Mouse (Mus musculus) lung, adult 2 months (tissue): ENCODE results near the gene Hpn. TPM values are rescaled to one million over a fixed set of nuclear protein-coding genes. Genes with fewer than 3 reads are reported as not detected.

Experiments
- DNase-seq: peaks from one replicate; pipeline ENCODE4 v3.0.0; 2022
- H3K4me1 ChIP-seq: fragments of 200-500 bp; 2 replicates; pipeline ENCODE4 v1.6.1; 2011; ENCODE audit warnings: low read length; ENCODE audit not compliant: control insufficient read depth, insufficient read depth
- H3K4me3 ChIP-seq: fragments of 200-500 bp; replicated peaks from 2 replicates; pipeline ENCODE3; 2011; ENCODE audit warnings: low read depth, mild to moderate bottlenecking, control low read depth, low read length; ENCODE audit errors: extremely low read depth
- CTCF ChIP-seq: fragments of 200-500 bp; IDR thresholded peaks from 2 replicates; pipeline ENCODE4 v1.5.1; 2011; ENCODE audit warnings: mild to moderate bottlenecking, low read length, control low read depth; ENCODE audit not compliant: insufficient read depth
- POLR2A ChIP-seq: fragments of 200-500 bp; IDR thresholded peaks from 2 replicates; pipeline ENCODE4 v1.6.1; 2011; ENCODE audit warnings: low read depth, mild to moderate bottlenecking, control low read depth, low read length, borderline replicate concordance; ENCODE audit errors: extremely low read depth
- WGBS: fragments of 180-500 bp; shearing (Covaris S2); methylation state at CpG from one replicate; pipeline ENCODE4 v1.1.7; 2018; 5-methylcytosine and 5-hydroxymethylcytosine counted together
- polyA plus RNA-seq: library from polyadenylated mRNA; depleted of rRNA; stranded (reverse); fragments of >200 nt; gene quantifications from 2 replicates; pipeline ENCODE4 v1.2.3, GENCODE M21; 2012; rRNA removed

Gene Hpn
- polyA plus RNA-seq = 30.1 and 34.5 TPM in 2 replicates

- Histone ChIP-seq H3K4me3 (no peak within 1 kb of the TSS), H3K4me1 (peaks cover 6% of the 10 kb centered on the region; the same call in 1 of the 2 replicates)
- TF ChIP-seq CTCF (no peak), POLR2A (no peak; the same call in 1 of the 2 replicates)
- 38% methylated on average over 14 of the region's 15 CpGs for WGBS
- no peak for DNase-seq
Measured at GRCm38 (mm10) chr7:31115182-31115581, at the start of gene Hpn. Gene Hpn, minus strand, starts transcription at chr7:31115290.

GRCm38 (mm10) chr7:31164748-31165147, 49.7 kb upstream of the Hpn start:
- no peak for TF ChIP-seq CTCF
- TF ChIP-seq POLR2A = no peak
- no peak for DNase-seq
- Histone ChIP-seq H3K4me3 (no peak overlapping the region), H3K4me1 (no peaks in the 10 kb centered on the region; the same call in 1 of the 2 replicates)
- 48% methylated on average over 1 of the region's 1 CpGs for WGBS

- no peak for DNase-seq
- 76% methylated on average over 3 of the region's 3 CpGs for WGBS
- TF ChIP-seq CTCF (no peak), POLR2A (no peak)
Measured at GRCm38 (mm10) chr7:31163666-31164577, 48.8 kb upstream of the Hpn start.

GRCm38 (mm10) chr7:31162324-31162723, 47.2 kb upstream of the Hpn start:
- Histone ChIP-seq H3K4me1 (no peaks in the 10 kb centered on the region), H3K4me3 (no peak overlapping the region)
- TF ChIP-seq POLR2A (no peak), CTCF (no peak)
- 44% methylated on average over 11 of the region's 11 CpGs for WGBS
- no peak for DNase-seq

More at GRCm38 (mm10) chr7:31163666-31164577, 48.8 kb upstream of the Hpn start:
- Histone ChIP-seq H3K4me3 (no peak overlapping the region), H3K4me1 (no peaks in the 10 kb centered on the region; the same call in 1 of the 2 replicates)

GRCm38 (mm10) chr7:31161831-31162230, 46.7 kb upstream of the Hpn start:
- no peak for TF ChIP-seq POLR2A
- no peak for TF ChIP-seq CTCF
- no peak for DNase-seq
- 60% methylated on average over 3 of the region's 3 CpGs for WGBS
- H3K4me1 ChIP-seq = no peaks in the 10 kb centered on the region
- H3K4me3 ChIP-seq = no peak overlapping the region

GRCm38 (mm10) chr7:31161246-31161645, 46.2 kb upstream of the Hpn start:
- DNase-seq = no peak
- WGBS = 86% methylated on average over 3 of the region's 3 CpGs
- no peak for TF ChIP-seq POLR2A
- TF ChIP-seq CTCF = no peak
- H3K4me3 ChIP-seq = no peak overlapping the region
- H3K4me1 ChIP-seq = no peaks in the 10 kb centered on the region

- 44% methylated on average over 5 of the region's 5 CpGs for WGBS
- Histone ChIP-seq H3K4me1 (no peaks in the 10 kb centered on the region), H3K4me3 (no peak overlapping the region)
Measured at GRCm38 (mm10) chr7:31160763-31161162, 45.7 kb upstream of the Hpn start.

GRCm38 (mm10) chr7:31156034-31156928, 41.2 kb upstream of the Hpn start:
- Histone ChIP-seq H3K4me1 (peaks cover 4% of the 10 kb centered on the region), H3K4me3 (no peak overlapping the region)
- DNase-seq = no peak
- 30% methylated on average over 19 of the region's 19 CpGs for WGBS
- no peak for TF ChIP-seq POLR2A
- TF ChIP-seq CTCF = peak; percentile 34; the same call in 1 of the 2 replicates

More at GRCm38 (mm10) chr7:31160763-31161162, 45.7 kb upstream of the Hpn start:
- TF ChIP-seq CTCF (no peak), POLR2A (no peak)
- no peak for DNase-seq
